Mouse (Mus musculus): ENCODE measurements around the gene Qrfpr. TPM values are rescaled to one million over a fixed set of nuclear protein-coding genes. Genes with fewer than 3 reads are reported as not detected.

The Qrfpr gene
- polyA plus RNA-seq (2014; fragmentation: Illumina TruSeq; extraction: RNeasy Lipid Tissue Mini Kit (QIAGEN cat#74804); ENCODE audit: low read depth, low replicate concordance), result not detected

DNA sequence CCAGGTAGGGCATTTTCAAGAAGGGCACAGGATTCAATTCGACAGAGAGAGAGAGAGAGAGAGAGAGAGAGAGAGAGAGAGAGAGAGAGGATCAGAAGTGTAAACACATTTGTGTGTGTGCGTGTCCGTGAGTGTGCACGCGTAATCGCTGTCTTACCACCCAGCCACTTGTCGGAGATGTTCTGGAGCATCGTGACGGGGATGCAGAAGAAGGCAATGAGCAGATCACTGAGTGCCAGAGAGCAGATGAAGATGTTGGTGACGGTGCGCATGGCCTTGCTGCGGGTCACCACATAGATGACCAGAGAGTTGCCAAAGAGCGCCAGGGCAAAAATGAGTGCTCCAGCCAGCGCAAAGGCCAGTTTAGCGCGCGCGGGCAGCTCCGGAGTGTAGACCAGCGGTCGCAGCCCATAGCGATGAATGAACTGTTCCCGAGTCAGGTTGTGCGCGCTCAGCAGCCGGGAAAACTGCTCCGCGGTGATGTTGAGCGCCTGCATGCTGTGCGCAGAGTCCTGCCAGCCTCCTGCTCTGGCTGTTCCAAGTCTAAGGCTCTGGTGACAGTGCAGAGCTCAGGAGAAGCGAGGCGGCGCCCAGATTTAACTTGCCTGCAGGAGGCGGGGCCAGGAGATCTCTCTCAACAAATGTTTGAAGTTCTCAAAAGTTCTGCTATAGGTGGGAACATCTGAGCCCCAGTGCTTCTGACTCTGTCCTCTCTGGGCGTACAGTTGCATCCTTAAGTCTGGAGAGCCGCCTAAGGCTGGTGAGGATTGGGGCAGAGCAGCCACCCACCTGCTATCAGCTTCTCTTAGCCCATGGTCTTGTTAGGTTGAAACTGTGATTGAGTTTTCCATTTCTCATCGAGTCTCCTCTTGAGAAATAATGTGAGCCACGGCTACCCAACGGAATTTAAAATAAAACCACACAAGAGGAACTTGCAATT is at the start of gene Qrfpr:
Gene Qrfpr, minus strand, starts transcription at position 571 of the 940 bp plus-strand sequence.

DNA sequence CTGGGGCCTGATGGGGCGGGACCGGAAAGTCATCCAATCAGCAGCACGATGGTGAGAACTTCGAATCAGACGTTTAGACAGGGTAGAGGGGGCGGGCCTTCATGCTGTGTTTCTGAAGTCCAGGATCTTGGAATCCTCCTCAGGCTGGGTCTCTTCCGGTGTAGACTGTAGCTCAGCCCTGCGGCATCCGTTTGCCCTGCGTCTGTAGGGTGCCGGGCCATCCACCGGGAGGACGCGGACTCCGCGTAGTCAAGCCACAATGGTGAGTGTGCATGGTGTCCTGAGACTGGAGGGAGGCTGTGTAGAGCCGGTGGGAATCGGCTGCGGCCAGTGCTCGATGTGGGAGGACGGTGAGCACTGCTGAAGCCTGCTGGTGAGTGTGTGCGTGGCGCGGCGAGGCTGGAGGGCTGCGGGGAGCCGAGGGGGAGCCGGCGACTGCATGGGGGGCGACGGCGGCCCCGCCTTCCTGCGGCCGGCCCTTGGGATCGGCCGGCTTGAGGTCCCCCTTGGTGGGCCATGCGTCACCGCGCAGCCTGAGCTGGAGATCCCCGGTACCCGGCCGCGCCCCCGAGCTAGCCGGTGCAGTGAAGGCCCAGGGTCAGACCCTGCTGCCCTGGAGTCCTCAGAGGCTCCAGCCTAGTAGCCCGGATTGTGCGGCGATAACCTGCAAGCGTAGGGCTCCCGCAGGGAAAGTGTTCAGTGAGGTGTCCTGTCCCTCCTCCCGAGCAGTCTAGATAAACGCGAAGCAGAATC is 71.0 kb downstream of the Qrfpr start, which contains the start of gene D3Ertd254e:
Gene D3Ertd254e, plus strand, starts transcription at position 84 of the 753 bp plus-strand sequence.

Other genes starting within 250 kb of the Qrfpr start
- 81.1 TPM for gene Mccc1, start 221.6 kb downstream of the Qrfpr start, polyA plus RNA-seq (2014; fragmentation: Illumina TruSeq; extraction: RNeasy Lipid Tissue Mini Kit (QIAGEN cat#74804); ENCODE audit: low read depth, low replicate concordance)
- gene Ccdc144b, start 168.8 kb downstream of the Qrfpr start, polyA plus RNA-seq (2014; fragmentation: Illumina TruSeq; extraction: RNeasy Lipid Tissue Mini Kit (QIAGEN cat#74804); ENCODE audit: low read depth, low replicate concordance), result not detected
- gene Acad9, start 156.3 kb downstream of the Qrfpr start, polyA plus RNA-seq (2014; fragmentation: Illumina TruSeq; extraction: RNeasy Lipid Tissue Mini Kit (QIAGEN cat#74804); ENCODE audit: low read depth, low replicate concordance), result 22.7 TPM
- 3.8 TPM for gene D3Ertd254e, start 71.3 kb downstream of the Qrfpr start, polyA plus RNA-seq (2014; fragmentation: Illumina TruSeq; extraction: RNeasy Lipid Tissue Mini Kit (QIAGEN cat#74804); ENCODE audit: low read depth, low replicate concordance)

Data from liver, adult 10 weeks (tissue).